Mouse (Mus musculus) splenic B cell, adult 2 months (primary cell): ENCODE data around the gene Apcs.

Source experiments
- DNase-seq: peaks from one replicate; pipeline ENCODE4 v3.0.0-alpha.2; 2011; ENCODE audit warnings: low read depth, low spot score
- H3K27me3 ChIP-seq: 2 replicates; pipeline ENCODE4 v1.6.1; 2012; ENCODE audit warnings: mild to moderate bottlenecking, low read length, moderate library complexity, mixed read lengths; ENCODE audit not compliant: control insufficient read depth, poor library complexity, insufficient read depth, severe bottlenecking
- H3K36me3 ChIP-seq: 2 replicates; pipeline ENCODE4 v1.6.1; 2012; ENCODE audit warnings: mild to moderate bottlenecking, low read length, moderate library complexity, mixed read lengths; ENCODE audit not compliant: control insufficient read depth, poor library complexity, insufficient read depth, severe bottlenecking

Apcs gene

GRCm38 (mm10) chr1:172894777-172895357, at the start of gene Apcs:
Gene Apcs (minus strand): TSS chr1:172895041.
- no peak for DNase-seq
- Histone ChIP-seq H3K36me3 (no peaks in the 10 kb centered on the region), H3K27me3 (no peaks in the 10 kb centered on the region)

GRCm38 (mm10) chr1:172932197-172932596, 37.4 kb upstream of the Apcs start:
- Histone ChIP-seq H3K36me3 (no peaks in the 10 kb centered on the region), H3K27me3 (no peaks in the 10 kb centered on the region)
- no peak for DNase-seq

- DNase-seq: no peak
- no peaks in the 10 kb centered on the region for H3K36me3 ChIP-seq
- H3K27me3 ChIP-seq: no peaks in the 10 kb centered on the region
Measured at GRCm38 (mm10) chr1:172918450-172918849, 23.6 kb upstream of the Apcs start.

GRCm38 (mm10) chr1:172917115-172917514, 22.3 kb upstream of the Apcs start:
- no peak for DNase-seq
- Histone ChIP-seq H3K27me3 (no peaks in the 10 kb centered on the region), H3K36me3 (no peaks in the 10 kb centered on the region)

GRCm38 (mm10) chr1:172903313-172903712, 8.5 kb upstream of the Apcs start:
- Histone ChIP-seq H3K27me3 (no peaks in the 10 kb centered on the region), H3K36me3 (no peaks in the 10 kb centered on the region)
- DNase-seq: no peak

DNA sequence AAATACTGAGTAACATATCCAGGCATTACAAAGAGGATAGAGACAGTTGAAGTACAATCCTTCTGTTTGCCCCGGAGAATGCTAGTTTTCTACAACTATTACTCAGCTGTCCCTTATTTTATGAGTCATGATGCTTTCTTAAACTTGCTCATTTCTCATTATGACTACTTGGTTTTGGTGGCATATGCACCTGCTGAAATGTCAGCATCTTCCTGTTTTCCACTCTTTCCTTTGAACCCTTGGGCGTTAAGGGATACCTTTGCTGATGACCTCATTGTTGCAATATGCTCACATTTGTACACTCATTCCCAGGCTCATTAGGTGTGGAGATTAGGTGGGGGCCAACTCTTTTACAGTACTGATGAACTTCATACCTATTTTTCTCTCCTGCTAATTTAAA, 594 bp upstream of the Apcs start:
- Histone ChIP-seq H3K27me3 (no peaks in the 10 kb centered on the region), H3K36me3 (no peaks in the 10 kb centered on the region)
- DNase-seq: no peak

- H3K27me3 ChIP-seq: no peaks in the 10 kb centered on the region
- no peak for DNase-seq
Measured at GRCm38 (mm10) chr1:172876675-172877074, 18.2 kb downstream of the Apcs start.

DNA sequence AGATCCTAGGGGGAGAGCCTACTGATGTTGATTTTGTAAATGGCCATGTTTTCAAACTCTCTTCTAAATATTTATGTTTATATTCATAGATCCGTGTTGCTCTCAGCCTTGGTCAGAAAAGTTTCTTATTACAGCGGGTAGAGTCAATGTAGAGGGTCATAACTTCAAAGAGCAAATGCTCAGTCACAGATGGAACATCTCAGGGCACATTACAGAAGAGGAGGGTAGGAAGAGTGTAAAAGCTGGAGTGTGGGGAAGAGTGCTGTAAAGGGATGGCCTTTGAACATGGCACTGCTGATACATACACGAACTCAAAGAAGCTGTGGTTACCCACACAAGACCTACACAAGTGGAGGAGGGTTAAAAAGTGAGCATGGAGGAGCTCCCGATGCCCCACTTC, 19.6 kb downstream of the Apcs start:
- Histone ChIP-seq H3K36me3 (no peaks in the 10 kb centered on the region), H3K27me3 (no peaks in the 10 kb centered on the region)
- DNase-seq: no peak

More at GRCm38 (mm10) chr1:172876675-172877074, 18.2 kb downstream of the Apcs start:
- H3K36me3 ChIP-seq: no peaks in the 10 kb centered on the region

GRCm38 (mm10) chr1:172848171-172848570, 46.7 kb downstream of the Apcs start:
- Histone ChIP-seq H3K27me3 (no peaks in the 10 kb centered on the region), H3K36me3 (no peaks in the 10 kb centered on the region)
- no peak for DNase-seq

DNA sequence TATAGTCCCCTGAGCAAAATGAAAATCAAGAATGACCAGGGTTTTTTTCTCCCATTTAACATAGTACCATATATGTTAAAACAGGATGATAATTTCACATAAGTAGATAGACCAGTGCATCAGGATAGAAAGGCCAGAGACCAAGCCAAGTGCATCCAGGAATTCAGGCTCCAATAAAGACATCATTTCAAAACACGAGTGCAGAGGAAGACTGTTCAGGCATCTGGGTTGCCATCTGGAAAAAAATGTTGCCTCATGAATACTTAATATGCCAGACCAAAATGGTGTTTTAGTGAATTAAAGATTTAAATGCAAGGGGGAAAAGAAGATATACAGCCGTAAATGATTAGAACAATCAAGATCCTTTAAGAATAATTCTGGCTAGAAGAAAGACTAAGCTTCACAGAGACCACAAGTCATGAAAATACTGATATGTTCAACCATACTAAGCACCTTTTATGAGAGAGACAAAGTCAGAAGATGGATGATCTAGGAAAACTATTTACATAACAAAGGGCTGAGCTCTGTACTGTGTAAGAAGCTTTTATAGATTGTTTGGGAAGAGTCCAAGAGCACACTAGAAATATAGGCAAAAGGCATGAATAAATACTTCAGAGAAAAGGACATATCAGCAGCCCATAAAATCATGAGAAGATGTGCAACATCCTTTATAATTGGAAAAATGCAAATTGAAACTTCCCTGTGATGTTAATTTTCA, 47.6 kb downstream of the Apcs start:
- no peak for DNase-seq
- no peaks in the 10 kb centered on the region for H3K36me3 ChIP-seq
- H3K27me3 ChIP-seq: no peaks in the 10 kb centered on the region
